Mouse (Mus musculus): ENCODE results near the gene Reg3g. TPM values are rescaled to one million over a fixed set of nuclear protein-coding genes. Genes with fewer than 3 reads are reported as not detected.

Gene Reg3g
- polyA plus RNA-seq (2012; fragmentation: generic; extraction: Trizol): not detected

DNA sequence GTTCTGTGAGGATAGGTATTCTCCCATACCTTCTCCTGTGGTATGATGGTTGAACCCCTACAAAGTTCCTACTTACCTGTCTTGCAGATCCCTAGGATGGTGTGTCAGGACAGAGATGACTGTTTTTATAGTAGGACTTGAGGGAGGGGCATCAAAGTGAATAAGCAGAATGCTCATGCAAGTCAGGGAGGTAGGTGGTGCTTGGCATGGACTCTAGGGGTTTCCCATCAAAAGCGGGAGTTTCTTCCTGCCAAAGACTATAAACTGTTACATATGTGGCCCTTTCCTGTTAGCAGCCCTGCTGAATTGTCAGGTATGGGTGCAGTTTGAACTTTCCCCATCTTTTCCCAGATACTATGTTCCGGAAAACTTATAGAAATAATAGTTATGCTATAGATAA lies at the start of gene Reg3g:
TSS of gene Reg3g (minus strand) at position 101 of the 400 bp plus-strand sequence.

DNA sequence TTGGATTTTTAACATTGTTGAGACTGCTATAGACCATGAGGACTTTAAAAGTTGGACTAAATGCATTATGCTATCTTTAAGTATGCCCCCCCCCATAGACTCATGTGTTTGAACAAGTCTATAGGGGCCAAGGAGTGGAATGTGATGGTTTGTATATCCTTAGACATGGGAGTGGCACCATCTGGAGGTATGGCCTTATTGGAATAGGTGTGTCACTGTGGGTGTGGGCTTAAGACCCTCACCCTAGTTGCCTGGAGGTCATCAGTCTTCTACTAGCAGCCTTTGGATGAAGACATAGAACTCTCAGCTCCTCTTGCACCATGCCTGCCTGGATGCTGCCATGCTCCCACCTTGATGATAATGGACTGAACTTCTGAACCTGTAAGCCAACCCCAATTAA lies 46.3 kb downstream of the Reg3g start, which contains the start of gene Reg1:
TSS of gene Reg1 (plus strand) at position 301 of the 400 bp plus-strand sequence.

Other genes with a start within 250 kb of the Reg3g start
- gene Reg3b, start 98.2 kb downstream of the Reg3g start, polyA plus RNA-seq (2012; fragmentation: generic; extraction: Trizol): not detected
- not detected for gene Reg3d, start 90.0 kb downstream of the Reg3g start, polyA plus RNA-seq (2012; fragmentation: generic; extraction: Trizol)
- not detected for gene Reg3a, start 88.2 kb downstream of the Reg3g start, polyA plus RNA-seq (2012; fragmentation: generic; extraction: Trizol)
- not detected for gene Reg2, start 73.2 kb downstream of the Reg3g start, polyA plus RNA-seq (2012; fragmentation: generic; extraction: Trizol)
- gene Reg1, start 46.2 kb downstream of the Reg3g start, polyA plus RNA-seq (2012; fragmentation: generic; extraction: Trizol): not detected